20 mouse cellular contexts compared by ENCODE assay signal in genomic region chr3:156472665-156473064, GRCm38 (mm10).
"Had no signal": no experiment of that assay in that cellular context is flagged by ENCODE, and none has a peak within 500 bp of the region (broad histone marks: within the 10 kb centered on the region; RNA-seq: fewer than 3 reads in every experiment).

No protein-coding gene starts in this region.

- DNase-seq: kidney, adult 8-10 months; kidney, postnatal 10 days; kidney, postnatal 36 days; layer of hippocampus, postnatal 36 days; liver, embryonic 13.5 days; lung, adult 2 months; lung, postnatal 14 days; lung, postnatal 4 days; right cerebral cortex, adult 18-20 months; right cerebral cortex, postnatal 14 days; right cerebral cortex, postnatal 4 days; thymus, adult 18-20 months; thymus, postnatal 36 days had no signal

- ATAC-seq: midbrain, embryonic 15.5 days had no signal

- H3K4me3 ChIP-seq: kidney, embryonic 15.5 days; left cerebral cortex, adult 2 months; liver, embryonic 13.5 days; midbrain, embryonic 15.5 days; myocyte; neural tube, embryonic 15.5 days; stomach, embryonic 15.5 days had no signal

- H3K27me3 ChIP-seq: kidney, embryonic 15.5 days; liver, embryonic 13.5 days; midbrain, embryonic 15.5 days; neural tube, embryonic 15.5 days; stomach, embryonic 15.5 days had no signal

- H3K36me3 ChIP-seq: kidney, embryonic 15.5 days; liver, embryonic 13.5 days; midbrain, embryonic 15.5 days; neural tube, embryonic 15.5 days; stomach, embryonic 15.5 days had no signal

- H3K4me2 ChIP-seq: kidney, embryonic 15.5 days; liver, embryonic 13.5 days; midbrain, embryonic 11.5 days; midbrain, embryonic 15.5 days; neural tube, embryonic 15.5 days; stomach, embryonic 15.5 days had no signal

- H3K4me1 ChIP-seq: kidney, embryonic 15.5 days; liver, embryonic 13.5 days; midbrain, embryonic 15.5 days; neural tube, embryonic 15.5 days; stomach, embryonic 15.5 days had no signal

- H3K9me3 ChIP-seq: kidney, embryonic 15.5 days; liver, embryonic 13.5 days; midbrain, embryonic 15.5 days; neural tube, embryonic 15.5 days; stomach, embryonic 15.5 days had no signal

- H3K27ac ChIP-seq: kidney, embryonic 15.5 days; left cerebral cortex, adult 2 months; liver, embryonic 13.5 days; midbrain, embryonic 15.5 days; neural tube, embryonic 15.5 days; stomach, embryonic 15.5 days had no signal

- H3K9ac ChIP-seq: kidney, embryonic 15.5 days; liver, embryonic 13.5 days; midbrain, embryonic 15.5 days; neural tube, embryonic 15.5 days; stomach, embryonic 15.5 days had no signal
